Mouse (Mus musculus) erythroid progenitor cell, adult 5-6 weeks (primary cell): Measurements from ENCODE around the gene Cd47. TPM values are rescaled to one million over a fixed set of nuclear protein-coding genes. Genes with fewer than 3 reads are reported as not detected.

Experiments
- ATAC-seq: replicated peaks from 2 replicates; pipeline ENCODE4 v1.8.0; 2016; ENCODE audit warnings: moderate number of reproducible peaks, mild to moderate bottlenecking, moderate TSS enrichment, inconsistent platforms; ENCODE audit not compliant: poor library complexity, low FRiP score, severe bottlenecking
- total RNA-seq, 2 experiments: library from RNA; stranded (forward) in 1 of 2; stranded (reverse) in 1 of 2; fragments of 150-400 nt in 1 of 2; fragments of 186-747, 209-891 nt in 1 of 2; gene quantifications; 2 replicates each; pipeline versions ENCODE4 v1.2.3 to v1.2.4; 2015 to 2017; ENCODE audit warnings: low replicate concordance in 2 of 2

The Cd47 gene
- total RNA-seq, 2 experiments from 2014 or later: 624 to 874 TPM

DNA sequence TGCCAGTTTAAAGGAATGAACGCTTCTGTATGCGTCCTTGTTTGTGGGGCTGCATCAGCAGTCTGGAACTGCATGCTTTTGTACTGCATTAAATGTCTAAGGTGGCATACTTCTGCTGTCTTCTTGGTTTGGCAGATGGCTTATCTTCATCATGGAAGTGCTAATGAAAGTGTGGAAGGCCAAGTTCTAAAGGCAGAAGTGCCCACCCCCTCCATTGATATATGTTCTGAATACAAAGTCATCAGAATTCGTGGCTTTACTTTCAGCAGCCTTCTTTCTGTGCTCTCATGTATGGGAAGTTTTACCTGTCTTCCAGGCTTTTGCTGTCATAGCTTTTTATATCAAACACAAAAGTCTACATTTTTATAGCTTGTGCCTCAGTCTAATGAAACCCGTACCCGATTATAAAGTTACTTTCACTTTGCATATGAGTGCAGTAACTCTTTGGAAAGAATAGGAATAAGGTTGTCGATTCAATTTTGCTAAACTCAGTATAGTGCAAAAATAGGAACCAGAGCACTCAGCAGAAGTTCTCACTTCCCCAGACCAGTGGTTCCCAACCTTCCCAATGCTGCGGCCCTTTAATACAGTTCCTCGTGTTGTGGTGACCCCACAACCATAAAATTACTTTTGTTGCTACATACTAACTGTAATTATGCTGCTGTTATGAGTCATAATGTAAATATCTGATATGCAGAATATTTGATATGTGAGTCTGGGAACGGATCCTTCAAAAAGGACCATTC is 58.0 kb downstream of the Cd47 start:
- ATAC-seq: no peak

DNA sequence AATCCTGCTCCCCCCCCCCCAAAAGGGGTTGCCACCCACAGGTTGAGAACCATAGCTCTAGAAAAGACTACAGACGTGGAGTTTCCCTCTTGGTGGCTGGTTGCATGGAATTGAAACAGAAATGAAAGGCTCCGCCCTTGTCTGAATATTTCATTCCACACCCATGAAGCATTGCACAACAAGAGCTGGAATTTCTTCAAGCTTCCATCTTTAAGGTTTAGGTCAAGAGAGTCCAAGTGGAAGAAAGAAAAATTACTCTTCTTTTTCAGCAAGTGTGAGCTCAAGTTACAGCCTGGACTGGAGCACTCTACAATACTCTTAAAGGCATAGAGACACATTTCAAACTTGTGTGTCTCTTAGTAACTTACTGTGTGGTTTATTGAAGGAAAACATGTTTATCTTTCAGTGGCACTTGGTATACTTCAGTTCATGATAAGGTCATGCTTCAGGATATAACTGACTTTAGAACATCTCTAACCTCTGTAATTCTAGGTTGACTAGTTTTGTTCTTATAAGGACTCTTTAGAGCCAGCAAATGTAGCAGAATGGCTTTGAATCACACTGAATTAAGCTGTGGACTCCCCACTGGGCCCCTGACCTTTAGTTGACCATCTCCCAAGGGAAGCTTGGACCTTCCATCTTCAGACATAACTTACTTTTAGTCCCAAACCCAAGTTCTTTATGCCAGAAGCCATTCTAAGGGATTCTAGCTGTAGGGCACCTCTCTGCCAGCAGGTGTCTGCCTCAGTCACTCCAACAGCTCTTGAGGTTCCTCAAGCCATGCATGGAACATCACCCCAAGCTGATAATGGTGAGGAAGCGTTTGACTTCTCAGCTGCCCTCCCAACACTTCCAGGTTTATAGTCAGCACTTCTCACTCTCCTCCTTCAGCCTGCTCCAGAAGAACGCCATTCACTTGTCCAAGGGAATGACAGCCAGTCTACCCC is 58.8 kb downstream of the Cd47 start:
- ATAC-seq: peak; percentile 39

DNA sequence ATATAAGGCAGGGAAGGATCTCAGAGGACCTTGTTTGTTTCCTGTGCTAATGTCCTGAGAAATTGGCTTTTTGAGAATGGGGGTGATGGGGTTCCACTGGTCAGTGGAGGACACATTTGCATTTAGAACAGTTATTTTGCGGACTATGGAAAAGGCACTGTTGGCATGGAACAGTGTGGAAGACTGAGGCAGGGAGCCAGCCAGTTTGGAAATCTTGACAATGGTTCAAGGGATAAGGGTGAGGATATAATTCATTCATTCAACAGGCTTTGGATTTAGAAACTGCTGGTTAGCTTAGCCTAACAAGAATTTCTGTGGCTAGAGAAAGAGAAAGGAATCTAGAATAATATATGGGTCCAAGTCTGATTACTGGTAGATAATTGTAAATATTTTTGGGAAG is 61.7 kb downstream of the Cd47 start:
- no peak for ATAC-seq

DNA sequence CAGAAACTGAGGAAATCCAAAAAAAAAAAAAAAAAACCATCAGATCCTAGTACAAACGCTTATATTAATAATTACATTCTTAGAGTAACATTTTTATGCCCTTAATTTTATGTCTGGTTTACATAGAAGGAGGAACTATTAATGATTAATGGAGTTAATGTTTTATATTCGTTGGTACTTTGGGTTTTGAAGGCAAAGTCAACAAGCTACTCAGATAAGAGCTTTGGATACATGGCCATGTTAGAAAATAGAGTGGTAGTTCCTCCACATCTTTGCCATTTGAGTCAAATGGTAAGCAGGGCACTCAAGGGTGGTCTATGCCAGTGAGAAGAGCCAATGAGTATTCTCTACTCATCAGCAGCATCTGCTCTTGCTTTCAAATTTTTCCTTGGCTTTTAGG is 66.3 kb downstream of the Cd47 start:
- ATAC-seq: no peak

DNA sequence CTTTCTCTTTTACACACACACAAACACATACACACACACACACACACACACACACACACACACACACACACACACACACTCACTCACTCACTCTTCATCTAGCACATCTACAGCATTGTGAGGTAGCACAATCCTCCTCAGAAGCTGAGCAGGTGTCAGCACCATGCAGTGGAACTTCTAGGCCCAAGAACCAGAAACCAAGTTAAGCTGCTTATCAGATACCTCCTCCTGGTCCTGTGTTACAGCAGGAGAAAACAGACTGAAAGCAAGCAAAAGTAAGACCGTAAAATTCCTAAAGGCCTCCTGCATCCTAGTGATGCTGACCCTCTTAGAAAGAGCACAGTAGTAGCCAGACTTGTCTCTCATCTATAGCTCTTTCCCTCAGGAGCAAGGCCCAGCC is 67.9 kb downstream of the Cd47 start:
- ATAC-seq: peak; percentile 33; the same call in 1 of the 2 replicates

DNA sequence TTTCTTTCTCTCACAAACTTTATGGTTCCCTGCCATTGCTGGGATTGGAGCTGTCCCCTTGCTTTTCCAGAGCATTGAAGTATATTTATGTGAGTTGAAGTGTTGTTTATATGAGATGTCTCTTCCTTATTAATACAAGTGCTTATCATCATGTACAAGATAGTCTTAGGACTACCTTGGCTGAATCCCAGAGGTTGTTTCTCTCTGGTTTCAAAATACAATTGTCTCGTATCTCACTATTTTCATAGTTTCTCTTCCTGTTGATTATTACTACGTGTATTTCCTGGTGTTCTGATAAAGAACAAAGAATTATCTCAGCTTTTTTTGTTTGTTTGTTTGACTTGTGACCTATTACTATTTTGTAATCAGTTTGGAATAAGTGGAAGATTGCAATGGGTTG is 73.6 kb downstream of the Cd47 start:
- ATAC-seq: no peak

DNA sequence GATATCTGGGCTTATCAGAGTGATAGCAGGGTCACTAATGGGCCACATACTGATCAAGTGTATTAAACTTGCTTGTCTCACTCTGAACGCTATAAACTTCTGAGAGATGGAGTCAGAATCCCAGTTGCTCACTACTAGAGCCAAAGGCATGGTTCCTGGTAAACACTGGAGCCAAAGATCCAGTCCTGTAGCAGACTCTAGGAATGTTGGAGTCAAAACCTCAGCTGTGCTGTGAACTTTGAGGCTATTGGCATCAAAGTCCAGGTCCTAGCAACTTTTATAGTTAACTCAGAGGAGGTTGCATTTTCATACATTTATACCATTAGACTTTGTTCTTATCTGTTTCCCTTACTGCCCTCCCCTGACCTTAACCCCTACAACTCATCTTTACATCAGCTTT is 74.2 kb downstream of the Cd47 start:
- ATAC-seq: no peak

DNA sequence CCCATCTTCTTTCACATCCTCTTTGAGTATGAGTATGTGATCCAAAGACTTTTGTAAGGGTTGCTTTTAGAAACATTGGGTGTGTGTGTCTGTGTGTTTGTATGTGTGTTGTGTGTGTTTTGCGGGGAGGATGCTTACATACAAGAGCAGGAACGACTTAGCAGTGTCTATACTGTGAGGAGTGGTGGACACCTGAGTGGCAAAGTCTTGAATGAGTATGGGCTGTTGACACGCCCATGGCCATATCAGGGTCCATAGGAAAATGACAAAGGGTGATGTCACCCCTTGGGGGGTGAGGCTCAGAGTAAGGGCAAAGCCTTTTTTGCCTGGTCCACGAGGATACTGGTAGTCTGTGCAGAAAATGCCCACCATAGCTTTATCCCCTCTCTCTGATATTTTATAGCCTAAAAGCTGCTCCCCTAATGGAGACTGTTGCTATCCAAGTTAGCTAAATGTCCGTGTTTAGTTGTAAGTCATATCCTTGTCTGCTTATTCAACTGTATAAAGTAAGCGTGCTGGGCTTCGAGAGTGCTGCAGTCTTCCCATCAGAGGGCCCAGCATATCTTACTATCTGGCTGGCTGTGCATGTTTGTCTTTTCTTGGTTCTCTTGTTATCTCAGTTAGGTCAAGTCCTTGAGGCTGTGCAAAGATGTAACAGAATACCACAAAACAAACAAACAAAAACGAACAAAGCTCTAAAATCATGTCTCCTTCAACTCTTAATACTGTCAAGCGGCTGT is 76.1 kb downstream of the Cd47 start:
- ATAC-seq: peak; percentile 36; the same call in 1 of the 2 replicates

DNA sequence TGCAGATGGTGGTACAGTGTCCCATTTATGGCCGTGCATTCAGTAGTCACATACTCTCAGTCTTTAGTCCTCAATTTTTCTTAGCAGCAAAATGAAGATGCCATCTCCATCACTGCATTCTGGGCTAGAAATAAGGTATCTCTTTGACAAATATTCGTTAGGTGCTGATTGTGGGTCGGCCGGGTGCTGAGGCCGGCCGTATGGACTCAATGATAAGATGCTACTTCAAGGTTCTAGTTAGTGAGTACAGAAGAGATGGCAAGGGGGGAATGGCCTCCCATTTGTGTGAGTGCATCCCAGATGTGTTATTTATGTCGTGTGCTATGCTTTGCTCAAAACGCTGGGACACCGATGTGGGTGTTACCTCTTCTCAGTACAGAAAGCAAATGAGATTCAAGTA is 76.9 kb downstream of the Cd47 start:
- no peak for ATAC-seq

DNA sequence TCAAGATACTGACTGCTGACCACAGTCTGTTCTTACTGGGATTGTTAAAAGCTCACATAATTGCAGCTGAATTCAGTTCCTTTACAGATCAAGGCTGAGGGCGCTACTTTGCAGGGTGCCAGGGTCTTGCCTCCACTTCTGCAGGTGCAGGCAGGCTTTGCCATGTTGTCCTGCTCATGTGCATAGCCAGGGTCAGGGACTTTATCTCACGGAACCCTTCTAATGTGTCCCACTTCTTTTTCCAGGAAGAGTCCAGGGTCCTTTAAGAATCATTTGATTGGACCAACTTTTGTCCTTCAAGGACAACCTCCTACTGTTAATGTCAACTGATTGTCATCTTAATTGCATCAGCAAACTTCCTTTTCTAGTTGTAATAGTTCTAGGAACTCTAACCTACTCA is 77.7 kb downstream of the Cd47 start:
- ATAC-seq: no peak

DNA sequence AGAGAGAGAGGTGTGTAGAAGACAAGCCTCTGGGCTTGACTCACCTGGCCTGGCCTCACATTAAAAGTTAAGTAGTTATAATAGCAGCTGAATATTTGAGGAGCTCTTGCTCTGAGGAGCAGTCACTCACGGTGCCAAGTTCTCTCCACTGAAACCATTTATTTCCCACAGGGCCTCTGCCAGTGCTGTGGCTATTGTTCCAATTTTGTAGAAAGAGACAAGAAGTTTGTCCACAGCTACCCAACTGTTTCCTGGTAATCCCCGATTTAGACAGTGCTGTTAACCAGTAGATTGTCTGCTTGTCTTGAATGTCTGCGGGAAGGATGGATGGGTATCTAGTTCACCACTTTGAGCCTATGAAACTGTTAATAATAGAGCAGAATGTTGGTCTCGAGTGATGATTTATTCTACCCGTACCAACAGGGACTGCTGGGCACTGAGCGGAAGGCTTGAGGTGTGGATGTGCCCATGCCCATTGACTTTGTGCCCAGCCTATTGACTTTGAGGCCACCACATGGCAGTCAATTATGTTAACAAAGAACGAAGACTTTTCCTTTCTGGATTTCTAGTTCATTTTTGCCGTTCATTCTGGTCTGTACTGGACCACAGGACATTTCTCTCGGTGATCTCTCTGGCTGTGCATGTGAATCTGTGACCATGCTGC is 86.2 kb downstream of the Cd47 start:
- ATAC-seq: no peak

DNA sequence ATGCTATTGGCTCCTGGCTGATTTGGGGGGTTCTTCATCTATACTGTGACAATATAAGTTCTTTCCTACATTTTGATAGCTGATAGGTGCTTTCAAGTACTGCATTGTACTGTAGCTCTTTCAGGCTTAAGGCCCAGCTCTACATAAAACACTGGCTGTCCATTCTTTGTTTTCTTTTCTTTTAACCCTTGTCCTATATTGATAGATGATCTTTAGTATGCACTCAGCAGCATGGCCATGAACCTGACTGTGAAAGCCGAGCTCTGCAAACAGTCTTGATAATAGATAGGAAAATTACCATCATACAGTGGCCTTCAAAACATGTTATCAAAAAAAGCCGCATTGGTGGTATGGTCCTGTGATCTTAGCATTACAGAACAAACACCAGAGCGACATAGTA is 87.0 kb downstream of the Cd47 start:
- no peak for ATAC-seq

DNA sequence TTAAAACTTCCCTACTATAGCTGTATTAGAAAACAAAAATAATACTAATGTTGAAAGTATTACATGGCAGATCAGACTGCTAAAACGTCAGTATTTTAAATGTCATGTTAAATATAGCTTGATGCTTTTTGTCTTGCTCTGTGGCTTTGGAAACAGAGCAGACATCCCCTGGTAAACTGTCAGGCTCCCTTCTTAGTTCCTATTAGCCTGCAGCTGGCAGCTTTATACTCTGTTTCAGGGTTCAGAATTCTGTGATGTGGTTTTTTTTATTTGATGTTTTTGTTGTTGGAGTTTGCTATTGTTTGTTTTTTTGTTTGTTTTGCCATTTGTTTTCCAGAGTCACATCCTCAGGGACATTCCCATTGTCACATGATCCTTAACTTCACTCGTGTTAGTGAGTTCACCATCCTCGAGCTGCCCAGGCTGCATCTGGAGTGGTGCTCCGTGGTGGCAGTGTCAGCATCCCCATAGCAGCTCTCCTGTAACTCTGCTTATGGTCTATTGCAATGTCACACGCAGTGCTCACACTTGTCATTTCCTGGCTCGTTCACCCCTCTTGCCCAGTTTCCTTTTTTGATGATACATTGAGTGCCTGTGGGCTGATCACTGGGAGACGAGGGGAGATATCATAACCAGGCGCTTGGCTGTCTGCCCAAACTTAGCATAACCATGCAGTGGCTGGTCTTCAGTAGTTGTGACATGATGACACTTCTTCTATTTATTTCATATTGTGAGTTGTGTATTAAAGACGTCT is 87.7 kb downstream of the Cd47 start:
- ATAC-seq: no peak

DNA sequence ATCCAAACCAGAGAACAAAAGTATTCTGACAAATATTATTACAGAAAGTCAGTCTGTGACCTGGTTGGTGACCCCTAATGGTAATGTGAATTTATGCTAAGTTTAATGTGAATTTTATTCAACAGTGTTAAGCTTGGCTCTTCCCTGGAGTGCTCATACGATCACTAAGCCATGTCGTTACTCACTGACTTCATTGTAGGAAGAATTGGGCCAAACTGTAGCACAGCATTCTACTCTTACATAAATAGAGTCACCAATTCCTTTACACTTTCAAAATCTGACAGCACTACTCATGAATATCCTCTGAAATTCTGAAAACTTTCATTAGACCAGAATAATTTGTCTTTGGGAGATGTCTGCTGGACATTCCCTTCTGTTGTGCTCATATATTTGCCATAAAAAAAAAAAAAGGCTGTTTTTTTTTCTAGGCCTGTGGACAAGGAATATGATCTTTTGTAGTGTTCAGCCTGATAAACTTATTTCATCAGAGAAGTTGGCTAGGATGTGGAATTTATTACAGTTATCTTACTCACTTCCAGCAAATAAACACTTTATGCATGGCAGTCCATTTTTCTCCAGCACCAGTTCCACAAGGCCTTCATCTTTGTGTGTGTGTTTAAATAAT is 88.8 kb downstream of the Cd47 start:
- no peak for ATAC-seq

DNA sequence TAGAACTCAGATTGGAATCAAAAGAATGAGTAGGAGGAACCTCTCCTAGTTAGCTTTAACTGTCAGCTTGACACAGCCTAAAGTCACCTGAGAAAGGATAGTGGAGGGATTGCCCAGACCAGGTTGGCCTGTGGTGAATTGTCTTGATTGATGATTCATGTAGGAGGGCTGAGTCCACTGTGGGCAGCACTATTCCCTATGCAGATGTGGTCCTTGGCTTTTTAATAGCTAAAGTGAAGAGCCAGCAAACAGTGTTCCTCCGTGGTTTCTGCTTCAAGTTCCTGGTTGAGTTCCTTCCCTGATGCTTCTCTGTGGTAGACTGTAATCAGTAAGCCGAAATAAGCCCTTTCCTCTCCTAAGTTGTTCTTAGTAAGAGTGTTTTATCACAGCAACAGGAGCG is 91.9 kb downstream of the Cd47 start:
- no peak for ATAC-seq

DNA sequence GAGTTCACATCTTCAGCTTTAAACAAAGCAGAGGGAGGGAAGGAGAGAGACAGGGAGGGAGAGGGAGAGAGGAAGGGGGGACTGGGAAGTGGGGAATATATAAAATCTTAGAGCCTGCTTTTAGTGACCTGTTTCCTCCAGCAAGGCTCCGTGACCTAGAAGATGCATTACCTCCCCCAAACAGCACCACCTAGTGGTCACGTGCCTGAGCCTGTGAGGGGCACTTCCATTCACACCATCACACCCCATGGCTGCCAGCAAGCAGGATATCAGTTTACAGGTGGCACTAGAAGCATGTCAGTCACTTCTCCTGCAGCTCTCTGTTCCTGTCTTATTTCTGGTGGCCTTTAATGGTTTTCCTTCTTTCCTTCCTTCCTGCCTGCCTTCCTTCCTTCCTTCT is 92.6 kb downstream of the Cd47 start:
- ATAC-seq: 0 out of 2 replicates have a peak, but pooled peaks have one; percentile 43

DNA sequence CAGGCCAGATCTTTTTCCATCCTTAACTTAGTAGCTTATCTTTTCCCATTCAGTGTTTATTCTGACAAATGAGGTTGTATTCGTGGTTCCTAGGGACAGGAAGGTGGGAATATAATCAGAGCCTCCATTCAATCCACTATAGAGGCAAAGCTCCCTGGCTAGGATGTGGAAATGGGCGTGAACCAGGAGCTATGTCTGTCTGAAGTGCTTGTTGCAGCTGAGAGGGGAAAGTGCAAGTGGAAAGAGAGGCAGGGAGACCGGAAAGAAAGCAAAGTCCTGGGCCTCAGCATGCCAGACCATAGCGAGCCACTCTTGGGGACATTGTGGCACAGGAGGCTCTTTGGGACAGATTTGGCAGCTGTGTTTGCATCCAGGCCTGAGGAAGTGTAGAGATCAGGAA is 94.3 kb downstream of the Cd47 start:
- ATAC-seq: no peak

DNA sequence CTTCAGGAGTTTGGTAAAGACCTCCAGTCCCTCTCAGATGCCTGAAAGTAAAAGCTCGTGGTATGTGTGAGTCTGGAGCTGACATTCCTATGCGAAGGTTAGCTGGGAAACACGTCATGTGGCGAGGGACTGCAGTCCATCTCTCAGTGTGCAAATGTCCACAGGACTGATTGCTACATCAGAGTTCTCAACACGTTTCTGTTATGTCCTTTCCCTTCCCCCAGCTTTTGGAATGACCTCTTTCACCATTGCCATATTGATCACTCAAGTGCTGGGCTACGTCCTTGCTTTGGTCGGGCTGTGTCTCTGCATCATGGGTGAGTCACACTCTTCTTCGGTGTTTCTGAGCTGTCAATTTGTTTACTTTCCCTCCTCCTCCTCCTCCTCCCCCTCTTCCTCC is 95.8 kb downstream of the Cd47 start:
- ATAC-seq: no peak

DNA sequence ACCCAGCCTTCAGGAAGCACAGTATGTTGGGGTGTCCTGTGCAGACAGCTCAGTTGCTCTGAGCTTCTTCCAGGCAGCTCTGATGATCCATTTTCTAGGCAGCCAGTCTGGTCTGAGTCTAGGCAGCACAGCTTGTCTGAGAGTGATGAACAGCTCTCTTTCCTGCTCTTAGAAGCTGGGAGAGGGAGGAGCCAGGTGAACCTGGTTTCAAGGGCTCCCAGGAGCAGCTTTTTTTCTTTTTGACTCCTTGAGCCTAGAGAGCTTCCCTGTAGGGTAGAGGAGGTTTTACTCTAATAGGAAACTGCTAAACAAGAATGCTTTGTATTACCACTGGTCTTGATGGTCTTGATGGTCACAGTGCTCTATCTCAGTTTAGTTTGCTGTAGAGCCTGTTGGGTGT is 101.1 kb downstream of the Cd47 start:
- ATAC-seq: no peak
